Mouse (Mus musculus) E14TG2a.4 (cell line): Measurements from ENCODE around the gene Phldb1.

Source experiments
- H3K27me3 ChIP-seq: 2 replicates; pipeline ENCODE4 v1.6.1; 2014; ENCODE audit warnings: low read length, control low read depth; ENCODE audit not compliant: insufficient read depth
- H3K36me3 ChIP-seq: 2 replicates; pipeline ENCODE4 v1.6.1; 2014; ENCODE audit warnings: low read length, control low read depth; ENCODE audit not compliant: insufficient read depth
- H3K4me1 ChIP-seq: replicated peaks from 2 replicates; pipeline ENCODE4 v1.6.1; 2014; ENCODE audit warnings: low read depth, low read length, control low read depth
- H3K4me3 ChIP-seq: replicated peaks from 2 replicates; pipeline ENCODE4 v1.5.1; 2014; ENCODE audit warnings: mild to moderate bottlenecking, low read length
- H3K9me3 ChIP-seq: 2 replicates; pipeline ENCODE4 v1.6.1; 2014; ENCODE audit warnings: low read length, control low read depth
- CTCF ChIP-seq: conservative IDR thresholded peaks from 2 replicates; pipeline ENCODE4 v1.5.1; 2014; ENCODE audit warnings: low read length
- NANOG ChIP-seq: IDR thresholded peaks from 2 replicates; pipeline ENCODE4 v1.6.1; 2014; ENCODE audit warnings: borderline replicate concordance, low read length, mixed read lengths
- POU5F1 ChIP-seq: IDR thresholded peaks from 2 replicates; pipeline ENCODE4 v1.6.1; 2014; ENCODE audit warnings: low read length, borderline replicate concordance

Gene Phldb1

DNA sequence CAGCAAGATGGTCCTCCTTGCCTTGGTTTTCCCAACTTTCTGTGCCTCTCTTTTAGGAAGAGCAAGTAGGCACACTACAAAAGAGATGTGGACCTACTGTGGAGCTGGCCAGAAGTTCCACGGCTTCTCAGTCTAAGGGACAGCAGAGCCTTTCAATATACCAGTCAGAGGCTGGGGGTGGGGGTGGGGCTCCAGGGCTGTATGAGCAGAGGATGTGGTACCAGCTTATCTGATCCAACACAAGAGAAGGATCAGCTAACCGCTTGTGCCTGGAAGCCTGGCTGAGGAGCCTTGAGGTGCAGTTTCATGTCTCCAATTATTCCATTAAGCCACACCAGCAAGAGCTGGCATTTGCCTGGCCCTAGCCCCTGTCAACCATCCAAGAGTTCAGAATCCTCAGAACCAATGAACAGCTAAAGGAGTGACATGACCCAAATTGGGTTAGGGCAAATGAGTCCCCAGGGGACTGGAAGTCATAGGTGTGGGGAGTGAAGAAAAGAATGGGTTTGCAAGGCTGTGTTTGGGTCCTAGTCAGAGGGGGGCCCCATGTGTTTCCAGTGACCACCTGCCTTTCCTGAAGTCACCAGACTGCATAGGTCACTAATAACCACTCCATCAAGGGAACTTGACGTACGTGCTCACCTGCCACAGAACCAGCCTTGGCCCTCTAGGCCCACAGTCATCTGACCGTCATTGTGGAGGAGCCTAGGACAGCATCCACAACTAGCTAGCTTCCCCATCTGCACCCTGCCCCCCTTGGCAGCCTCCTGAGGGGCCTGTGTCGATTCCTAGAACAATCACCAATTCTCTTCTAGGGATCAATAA, 17.8 kb downstream of the Phldb1 start:
- no peak overlapping the region for H3K4me3 ChIP-seq
- H3K36me3 ChIP-seq: no peaks in the 10 kb centered on the region
- no peaks in the 10 kb centered on the region for H3K9me3 ChIP-seq
- TF ChIP-seq POU5F1: no peak
- TF ChIP-seq CTCF: no peak
- TF ChIP-seq NANOG: no peak
- H3K27me3 ChIP-seq: peaks cover 88% of the 10 kb centered on the region
- peaks cover 38% of the 10 kb centered on the region for H3K4me1 ChIP-seq

DNA sequence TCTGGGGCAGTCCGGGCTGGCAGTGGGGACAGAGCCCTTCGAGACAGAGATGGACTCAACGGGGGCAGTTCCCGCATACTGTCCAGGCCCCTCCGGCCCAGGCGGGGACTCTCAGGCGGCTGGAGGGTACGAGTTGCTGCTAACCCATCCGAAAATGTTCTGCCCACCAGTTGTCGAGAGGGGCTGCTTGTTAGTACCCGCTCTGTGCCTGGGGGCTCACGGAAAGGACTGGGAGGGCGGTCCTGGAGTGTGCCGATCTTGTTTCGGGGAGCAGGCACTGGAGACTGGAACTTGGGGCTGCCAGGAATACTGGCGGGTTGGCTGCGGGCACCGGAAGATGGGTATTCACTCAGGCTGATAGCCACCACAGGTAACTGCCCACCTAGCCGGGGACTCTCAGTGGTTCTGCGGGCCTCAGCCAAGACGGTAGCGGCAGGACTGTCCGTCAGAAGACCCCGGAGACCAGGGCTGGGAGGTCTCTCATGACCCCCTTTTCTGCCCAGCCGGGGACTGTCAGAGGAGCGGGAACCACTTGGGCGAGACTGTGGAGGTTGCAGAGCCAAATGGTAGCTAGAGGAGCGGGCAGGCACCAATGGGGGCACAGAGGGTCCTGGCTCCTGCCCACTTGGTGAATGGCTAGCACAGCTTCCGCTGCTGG, 19.2 kb downstream of the Phldb1 start:
- TF ChIP-seq CTCF (no peak), POU5F1 (no peak), NANOG (no peak)
- H3K4me3 ChIP-seq: peak overlapping the region; percentile 75
- H3K4me1 ChIP-seq: peaks cover 42% of the 10 kb centered on the region
- peaks cover 89% of the 10 kb centered on the region for H3K27me3 ChIP-seq
- no peaks in the 10 kb centered on the region for H3K9me3 ChIP-seq
- peaks cover under 1% of the 10 kb centered on the region; the same call in 1 of the 2 replicates for H3K36me3 ChIP-seq

DNA sequence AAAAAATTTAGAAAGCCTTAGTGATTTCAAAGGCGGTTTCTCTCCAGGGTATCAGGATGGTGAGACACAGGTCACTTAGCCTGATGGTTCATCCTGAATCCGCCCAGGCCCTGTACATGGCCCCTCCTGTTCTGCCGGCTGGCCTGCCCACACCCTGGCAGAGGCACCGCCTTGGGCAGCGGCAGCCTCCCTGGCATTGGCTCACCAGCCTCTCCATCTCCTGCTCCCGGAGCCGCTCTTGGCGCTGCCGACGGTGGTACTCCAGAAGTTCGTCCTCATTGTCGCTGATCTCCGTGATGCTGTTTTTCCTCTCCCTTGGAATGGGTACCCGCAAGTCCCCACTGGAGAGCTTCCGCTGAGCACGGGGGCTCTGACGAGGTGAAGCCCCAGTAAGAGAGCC, 19.9 kb downstream of the Phldb1 start:
- Histone ChIP-seq H3K36me3 (peaks cover 8% of the 10 kb centered on the region; the same call in 1 of the 2 replicates), H3K27me3 (peaks cover 89% of the 10 kb centered on the region)
- TF ChIP-seq NANOG: no peak

GRCm38 (mm10) chr9:44713574-44713973, 21.4 kb downstream of the Phldb1 start:
- no peak for TF ChIP-seq NANOG
- TF ChIP-seq POU5F1: no peak
- TF ChIP-seq CTCF: no peak
- Histone ChIP-seq H3K36me3 (peaks cover 8% of the 10 kb centered on the region; the same call in 1 of the 2 replicates), H3K4me1 (peaks cover 51% of the 10 kb centered on the region), H3K4me3 (no peak overlapping the region), H3K9me3 (no peaks in the 10 kb centered on the region), H3K27me3 (peaks cover 80% of the 10 kb centered on the region)

More for the DNA sequence above, 19.9 kb downstream of the Phldb1 start:
- H3K9me3 ChIP-seq: no peaks in the 10 kb centered on the region
- peaks cover 40% of the 10 kb centered on the region for H3K4me1 ChIP-seq
- peak overlapping the region; percentile 75 for H3K4me3 ChIP-seq

- Histone ChIP-seq H3K27me3 (peaks cover 80% of the 10 kb centered on the region), H3K4me3 (no peak overlapping the region), H3K36me3 (peaks cover 8% of the 10 kb centered on the region; the same call in 1 of the 2 replicates), H3K9me3 (no peaks in the 10 kb centered on the region), H3K4me1 (peaks cover 56% of the 10 kb centered on the region)
- TF ChIP-seq CTCF (no peak), POU5F1 (no peak), NANOG (no peak)
These were observed 21.9 kb downstream of the Phldb1 start for GRCm38 (mm10) chr9:44713080-44713479.

- H3K36me3 ChIP-seq: peaks cover 10% of the 10 kb centered on the region; the same call in 1 of the 2 replicates
- no peaks in the 10 kb centered on the region for H3K9me3 ChIP-seq
- H3K27me3 ChIP-seq: peaks cover 80% of the 10 kb centered on the region
- peaks cover 64% of the 10 kb centered on the region for H3K4me1 ChIP-seq
- TF ChIP-seq NANOG: no peak
- TF ChIP-seq CTCF: no peak
- TF ChIP-seq POU5F1: no peak
- peak overlapping the region; percentile 50; the same call in 1 of the 2 replicates for H3K4me3 ChIP-seq
These were observed 23.4 kb downstream of the Phldb1 start for GRCm38 (mm10) chr9:44711602-44712001.

DNA sequence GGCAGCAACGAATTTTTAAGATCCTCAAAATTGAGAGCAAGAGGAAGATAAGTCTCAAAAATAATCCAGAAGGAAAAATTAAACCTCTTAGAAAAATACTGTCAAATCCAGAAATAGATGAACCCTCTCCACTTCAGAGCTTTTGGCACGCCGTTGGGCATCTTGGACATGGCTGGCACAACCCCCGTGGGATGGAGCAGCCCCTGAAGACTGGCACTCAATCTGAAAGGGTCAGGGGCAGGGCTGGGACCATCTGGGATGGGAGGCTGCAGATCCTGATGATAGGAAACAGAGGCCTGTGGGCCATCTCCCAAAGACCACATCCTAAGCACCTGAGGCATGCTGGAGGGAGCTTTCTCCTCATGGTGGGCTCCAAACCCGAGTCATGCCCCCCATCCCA, 24.8 kb downstream of the Phldb1 start:
- TF ChIP-seq CTCF (no peak), POU5F1 (no peak), NANOG (no peak)
- Histone ChIP-seq H3K27me3 (peaks cover 78% of the 10 kb centered on the region), H3K4me3 (no peak overlapping the region), H3K9me3 (no peaks in the 10 kb centered on the region), H3K4me1 (peaks cover 51% of the 10 kb centered on the region), H3K36me3 (peaks cover 10% of the 10 kb centered on the region; the same call in 1 of the 2 replicates)

- Histone ChIP-seq H3K9me3 (no peaks in the 10 kb centered on the region), H3K36me3 (peaks cover 10% of the 10 kb centered on the region; the same call in 1 of the 2 replicates), H3K4me1 (peaks cover 46% of the 10 kb centered on the region), H3K4me3 (no peak overlapping the region), H3K27me3 (peaks cover 71% of the 10 kb centered on the region)
- TF ChIP-seq NANOG: no peak
- peak; percentile 47 for TF ChIP-seq CTCF
These were observed 25.4 kb downstream of the Phldb1 start for GRCm38 (mm10) chr9:44709600-44709999.
